Mouse (Mus musculus) frontal cortex, adult (tissue): ENCODE measurements around the gene Rad51b.

Experiments used
- ATAC-seq: cut with Nextera tagmentation; 2 replicates; pipeline ENCODE4 v1.9.2; 2017; ENCODE audit warnings: mild to moderate bottlenecking, moderate library complexity, mixed read lengths; ENCODE audit not compliant: low TSS enrichment

Gene Rad51b

GRCm38 (mm10) chr12:79436892-79437291, 139.8 kb downstream of the Rad51b start:
- no peak for ATAC-seq

DNA sequence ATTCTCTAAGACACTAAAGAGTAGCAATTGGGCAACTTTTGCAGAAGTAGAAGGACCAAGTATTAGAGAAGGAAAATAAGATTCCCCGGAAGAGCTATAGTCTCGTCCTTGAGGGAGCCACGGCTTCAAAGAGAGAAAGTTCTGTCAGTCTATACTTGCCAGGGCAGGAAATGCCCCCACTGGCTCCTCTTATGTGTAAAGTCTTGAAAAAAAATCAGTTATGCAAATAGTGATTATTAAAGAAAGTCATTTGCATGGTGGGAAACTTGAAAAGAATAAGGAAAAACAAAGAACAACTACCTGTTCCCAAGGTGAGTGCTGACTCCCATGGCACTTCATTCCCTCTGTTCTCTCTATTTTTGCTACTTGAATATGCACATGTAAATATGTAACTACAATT, 140.5 kb downstream of the Rad51b start:
- no peak for ATAC-seq

GRCm38 (mm10) chr12:79439961-79440360, 142.9 kb downstream of the Rad51b start:
- no peak for ATAC-seq

- no peak for ATAC-seq
Observed at GRCm38 (mm10) chr12:79441210-79442005, 144.3 kb downstream of the Rad51b start.

DNA sequence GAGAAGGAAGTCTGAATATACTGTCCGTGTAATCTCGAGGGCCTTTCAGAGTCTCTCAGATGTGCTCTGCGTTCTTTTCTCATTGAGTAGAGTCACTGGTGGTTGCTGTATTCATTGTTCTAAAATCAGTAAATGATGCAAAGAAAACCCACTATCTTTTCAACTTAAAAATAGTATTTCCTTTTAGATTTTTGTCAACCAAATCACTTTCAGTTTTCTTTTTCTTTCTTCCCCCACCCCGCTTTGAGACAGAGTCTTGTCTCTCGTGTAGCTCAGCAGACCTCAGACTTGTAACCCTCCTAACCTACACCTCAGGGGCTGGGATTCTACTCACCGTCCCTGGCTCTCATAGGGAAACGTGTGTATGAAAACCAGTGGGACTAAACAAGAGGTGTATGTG, 145.0 kb downstream of the Rad51b start:
- no peak for ATAC-seq

DNA sequence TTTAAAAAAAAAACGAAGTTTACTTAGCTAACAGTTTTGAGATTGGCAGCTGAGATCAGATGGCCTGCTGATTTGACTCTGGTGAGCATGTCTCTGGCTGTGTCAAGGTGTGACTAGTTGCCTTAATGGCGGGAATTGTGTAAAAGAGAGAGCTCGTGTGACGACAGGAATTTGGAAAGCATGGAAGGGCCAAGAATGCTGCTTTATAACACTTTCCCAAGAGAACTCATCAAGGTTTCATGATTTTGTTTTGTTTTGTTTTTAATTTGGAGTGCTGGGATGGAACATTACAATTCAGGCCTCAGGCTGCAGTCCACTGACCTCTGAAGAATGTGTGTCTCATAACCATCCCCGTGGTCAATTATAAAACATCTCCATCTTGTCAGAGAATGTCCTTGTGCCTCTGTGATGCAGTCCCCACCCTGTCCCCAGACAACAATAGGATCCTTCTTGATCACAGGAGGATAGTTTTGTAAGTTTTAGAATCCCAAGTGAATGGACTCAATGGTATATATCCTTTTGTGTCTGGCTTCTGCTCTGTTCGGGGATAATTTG, 145.8 kb downstream of the Rad51b start:
- no peak for ATAC-seq

DNA sequence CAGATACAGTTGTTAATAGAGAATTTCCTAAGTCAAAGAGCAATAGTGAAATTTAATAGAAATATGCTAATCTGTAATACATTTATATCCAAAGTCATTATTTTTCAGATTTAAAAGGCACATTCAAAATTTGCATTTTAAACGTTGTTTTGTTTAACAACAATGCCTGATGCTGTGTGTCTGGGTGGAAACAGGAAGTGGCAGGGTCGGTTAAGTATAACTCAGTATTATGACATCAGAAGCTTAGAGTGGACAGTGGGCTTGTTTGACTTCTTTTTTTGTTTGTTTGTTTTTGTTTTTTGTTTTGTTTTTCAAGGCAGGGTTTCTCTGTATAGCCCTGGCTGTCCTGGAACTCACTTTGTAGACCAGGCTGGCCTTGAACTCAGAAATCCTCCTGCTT, 147.6 kb downstream of the Rad51b start:
- ATAC-seq, result no peak

DNA sequence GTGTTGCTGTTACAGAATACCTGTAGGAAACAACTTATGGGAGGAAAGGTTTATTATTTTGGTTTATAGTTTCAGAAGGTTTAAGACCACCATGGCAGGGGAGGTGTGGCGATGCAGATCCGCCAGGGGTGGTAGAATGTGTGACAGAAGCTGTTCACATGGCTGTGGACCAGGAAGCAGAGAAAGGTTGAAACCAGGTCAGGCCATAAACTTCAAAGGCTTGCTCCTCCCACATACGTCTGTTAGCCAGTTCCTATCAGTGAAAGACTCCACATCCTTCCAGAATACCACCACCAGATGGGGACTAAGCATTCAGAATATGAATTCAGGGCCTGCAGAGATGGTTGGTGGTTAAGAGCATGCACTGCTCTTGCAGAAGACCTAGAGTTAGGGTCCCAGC, 150.0 kb downstream of the Rad51b start:
- ATAC-seq, result no peak

DNA sequence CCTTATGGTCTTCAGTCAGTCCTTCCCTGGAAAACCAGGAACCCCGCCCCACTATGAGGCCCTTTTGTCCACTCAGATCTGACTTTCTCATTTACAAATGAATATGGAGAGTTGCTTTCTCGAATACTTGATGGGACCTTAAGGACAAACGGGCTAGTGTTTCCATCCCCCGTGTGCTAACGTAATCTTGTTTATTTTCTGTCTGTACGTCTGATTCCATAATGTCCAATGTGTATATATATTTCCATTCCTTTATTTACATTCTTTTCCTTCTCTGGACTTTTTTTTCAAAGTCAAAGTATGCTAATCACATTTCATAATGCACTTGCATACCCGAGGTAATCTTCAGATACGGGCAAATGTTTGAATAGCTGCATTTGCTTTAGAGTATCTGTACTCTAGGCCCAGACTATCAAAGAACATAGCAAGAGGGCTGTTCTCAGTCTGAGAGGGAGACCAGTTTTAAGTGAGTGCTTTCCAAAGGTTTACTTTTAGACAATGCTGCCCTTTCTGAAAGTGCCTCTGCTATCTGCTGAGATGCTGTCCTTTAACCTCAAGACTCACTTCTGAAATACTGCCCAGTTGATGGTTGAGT, 152.8 kb downstream of the Rad51b start:
- no peak for ATAC-seq

DNA sequence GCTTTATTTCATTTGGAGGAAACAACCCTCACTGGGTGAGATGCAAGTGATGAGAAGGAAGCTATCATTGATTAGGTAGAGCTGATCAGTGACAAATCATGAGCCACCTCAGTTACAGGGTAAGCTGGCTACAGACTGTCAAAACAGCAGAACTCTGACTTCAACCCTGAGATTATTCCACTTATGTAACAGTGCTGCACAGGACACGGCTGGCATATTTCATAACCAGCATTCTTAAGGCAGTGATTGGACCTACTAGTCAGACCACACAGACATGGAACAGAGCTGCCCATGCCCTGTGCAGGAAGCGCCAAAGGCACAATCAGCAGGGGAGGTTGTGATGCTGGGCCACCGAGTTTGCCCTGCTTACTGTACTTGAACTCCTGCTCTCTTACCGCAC, 155.8 kb downstream of the Rad51b start:
- no peak for ATAC-seq

DNA sequence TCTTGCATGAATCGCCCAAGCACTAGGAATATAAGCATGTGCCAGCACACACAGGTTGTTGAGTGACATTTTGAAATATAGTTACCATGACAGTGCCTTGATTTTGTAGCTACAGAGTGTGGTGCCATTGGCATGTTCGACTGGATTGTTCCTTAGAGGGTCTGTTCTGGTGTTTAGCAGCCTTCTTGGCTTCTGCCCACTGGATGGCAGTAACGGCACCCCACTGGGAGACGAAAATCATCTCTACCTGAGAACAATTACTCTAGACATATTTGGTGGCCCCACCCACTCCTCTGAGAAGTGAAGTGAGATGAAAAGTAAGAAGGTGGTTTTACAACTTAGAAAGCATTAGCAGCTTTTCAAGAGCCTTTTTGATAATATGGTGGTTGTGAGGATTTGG, 156.9 kb downstream of the Rad51b start:
- no peak for ATAC-seq

DNA sequence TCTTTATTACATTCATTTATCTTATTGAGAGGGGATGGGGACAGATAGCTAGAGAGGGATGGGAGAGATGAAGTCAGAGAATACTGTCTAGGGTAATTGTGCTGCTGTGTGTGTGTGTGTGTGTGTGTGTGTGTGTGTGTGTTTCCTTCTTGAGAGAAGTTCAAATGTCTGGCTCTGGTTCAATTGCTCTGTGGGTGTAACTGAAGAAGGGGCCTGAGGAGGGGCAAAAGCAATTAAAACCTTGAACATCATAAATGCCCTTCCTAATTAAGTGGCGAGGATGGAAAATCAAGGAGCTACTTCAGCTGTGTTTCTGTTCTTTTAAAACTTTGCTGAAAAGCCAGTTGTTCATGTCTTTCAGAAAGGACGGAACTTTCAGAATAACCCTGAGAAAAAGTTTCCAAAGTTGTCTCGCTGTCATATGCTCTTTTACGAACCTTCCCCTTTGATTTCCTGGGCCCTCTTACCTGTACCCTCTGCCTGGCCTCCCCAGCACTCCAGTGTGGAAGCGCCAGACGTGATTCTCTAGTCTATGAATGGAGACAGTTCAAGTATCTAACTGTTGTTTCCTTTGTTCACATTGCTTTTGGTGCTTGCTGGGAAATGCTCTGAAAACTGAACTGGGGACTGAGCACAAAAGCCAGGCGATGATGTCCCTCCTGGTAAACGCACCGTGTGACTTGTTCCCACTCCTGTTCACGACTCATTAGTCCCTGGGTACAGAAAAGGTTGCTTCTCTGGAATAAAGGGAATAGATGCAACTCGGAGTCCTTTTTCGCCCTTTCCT, 158.2 kb downstream of the Rad51b start:
- no peak for ATAC-seq

DNA sequence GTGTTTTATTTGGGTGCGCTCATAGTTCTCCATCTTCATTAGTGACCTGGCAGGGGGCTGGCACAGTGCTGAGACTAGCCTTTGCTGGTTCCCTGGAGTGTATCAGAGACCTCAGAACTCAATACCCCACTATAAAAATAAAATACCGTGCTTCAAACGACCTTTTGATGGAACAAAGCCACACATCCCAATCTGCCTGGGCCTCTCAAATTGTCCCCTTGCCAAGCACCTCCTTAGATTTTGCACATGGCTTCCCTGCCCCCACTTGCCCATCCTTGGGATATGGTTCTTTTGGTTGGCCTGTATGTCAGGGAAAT, 158.7 kb downstream of the Rad51b start:
- no peak for ATAC-seq

GRCm38 (mm10) chr12:79456251-79456650, 159.2 kb downstream of the Rad51b start:
- ATAC-seq, result no peak

GRCm38 (mm10) chr12:79463371-79463770, 166.3 kb downstream of the Rad51b start:
- ATAC-seq, result no peak

DNA sequence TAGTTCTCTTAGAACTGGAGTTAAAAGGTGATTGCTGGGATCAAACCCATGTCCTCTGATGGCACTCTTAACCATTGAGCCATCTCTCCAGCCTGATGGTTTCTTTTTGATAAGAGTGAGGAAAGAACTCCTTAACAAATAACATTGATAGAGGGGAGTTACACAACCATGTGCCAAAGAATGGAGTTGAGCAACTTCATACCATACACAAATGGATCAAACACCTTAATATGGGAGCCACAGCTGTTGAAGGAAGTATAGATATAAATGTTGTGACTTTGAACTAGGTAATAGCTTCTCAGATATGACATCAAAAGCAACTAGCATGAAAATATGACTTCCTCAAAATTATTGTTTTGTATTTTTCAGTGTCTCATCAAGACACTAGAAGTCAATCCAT, 173.0 kb downstream of the Rad51b start:
- ATAC-seq, result no peak

GRCm38 (mm10) chr12:79471868-79472267, 174.8 kb downstream of the Rad51b start:
- ATAC-seq, result no peak

DNA sequence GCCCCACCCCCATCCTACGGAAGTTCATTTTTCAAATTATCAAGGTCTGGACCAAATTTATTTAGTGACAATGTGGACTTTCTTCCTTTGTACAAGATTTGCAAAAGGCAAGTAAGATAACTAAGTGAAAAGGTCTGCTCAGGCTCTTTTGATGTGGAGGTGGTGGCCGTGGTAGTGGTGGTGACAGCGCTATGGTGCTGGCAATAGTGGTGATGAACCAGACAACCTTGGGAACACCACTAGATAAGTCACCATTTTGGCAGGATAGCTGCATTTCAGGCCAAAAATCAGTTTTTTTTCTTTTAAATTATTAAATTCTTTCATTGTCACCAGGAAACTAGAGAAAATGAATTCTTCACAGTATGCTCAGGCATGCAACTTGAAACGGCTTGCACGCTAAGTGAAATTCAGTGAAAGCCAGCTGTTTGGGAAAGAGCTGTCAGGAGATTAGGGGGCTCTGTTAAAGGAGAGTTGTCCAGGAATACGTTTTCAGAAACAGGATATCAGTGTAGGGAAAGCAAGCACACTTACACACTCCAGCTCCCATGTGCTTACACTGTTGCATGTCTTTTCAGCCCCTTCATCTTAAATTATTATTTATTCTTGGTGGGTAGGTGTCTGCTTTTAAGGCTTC, 179.4 kb downstream of the Rad51b start:
- ATAC-seq, result no peak

- ATAC-seq, result no peak
Observed at GRCm38 (mm10) chr12:79478816-79479215, 181.7 kb downstream of the Rad51b start.

DNA sequence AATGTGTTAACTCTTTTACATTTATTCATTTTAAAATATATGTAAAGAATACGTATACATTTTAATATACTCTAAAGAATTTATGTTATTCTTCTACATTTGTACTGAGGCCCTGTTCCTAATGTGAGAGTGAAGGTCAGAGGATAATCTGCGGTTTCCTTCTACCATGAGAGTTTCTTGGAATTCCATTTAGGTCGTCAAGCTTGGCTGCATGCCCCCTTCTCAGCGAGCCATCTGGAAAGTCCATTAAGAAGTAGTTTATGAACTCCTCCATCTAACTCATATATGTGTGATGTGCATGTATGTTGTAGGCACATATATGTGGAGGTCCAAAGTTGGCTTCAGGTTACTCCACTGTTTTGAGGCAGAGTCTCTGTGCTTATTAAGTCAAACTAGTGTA, 188.4 kb downstream of the Rad51b start:
- ATAC-seq, result no peak

- ATAC-seq, result peak; percentile 34; the same call in 1 of the 2 replicates
Observed at GRCm38 (mm10) chr12:79488590-79489242, 191.6 kb downstream of the Rad51b start.

GRCm38 (mm10) chr12:79490626-79491025, 193.5 kb downstream of the Rad51b start:
- ATAC-seq, result no peak
